Mouse (Mus musculus) adrenal gland, postnatal 14 days (tissue): ENCODE data around the gene Megf6. TPM values are rescaled to one million over a fixed set of nuclear protein-coding genes. Genes with fewer than 3 reads are reported as not detected.
A peak's percentile ranks its signal among the peaks of the same experiment; 100 is the strongest.

Experiments used
- DNase-seq: peaks from one replicate; pipeline ENCODE4 v3.0.0; 2021; ENCODE audit warnings: mixed read lengths
- total RNA-seq: library from RNA; stranded (reverse); gene quantifications from 2 replicates; pipeline ENCODE4 v1.2.3, GENCODE M21; 2021

Megf6 gene
- total RNA-seq, 1 experiment from 2014 or later = 8.3 TPM

GRCm38 (mm10) chr4:154159961-154160537 is 10.5 kb upstream of the Megf6 start:
- peak; percentile 72 for DNase-seq

GRCm38 (mm10) chr4:154160538-154161390 is 9.8 kb upstream of the Megf6 start, which contains the start of gene Tprgl:
Gene Tprgl, minus strand, starts transcription at chr4:154160666.
- peak; percentile 98 for DNase-seq

DNA sequence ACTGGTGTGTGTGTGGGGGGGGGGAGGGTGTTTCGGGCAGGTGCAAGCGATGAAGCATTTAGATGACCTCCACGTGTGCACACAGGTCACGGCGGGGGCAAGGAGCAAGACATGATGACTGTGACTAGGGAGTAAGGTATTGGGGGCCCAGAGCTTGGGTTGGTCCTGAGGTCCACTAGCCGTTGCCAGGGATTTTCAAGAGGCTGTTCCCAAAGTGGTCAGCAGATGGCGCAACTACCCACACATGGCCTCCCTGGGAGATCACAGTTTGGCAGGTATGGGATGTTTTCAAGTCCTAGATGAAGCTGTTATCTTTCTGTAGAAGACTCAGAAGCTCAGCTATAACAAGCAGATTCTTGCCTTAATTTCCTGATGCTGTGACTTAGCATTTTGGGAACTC is 7.2 kb upstream of the Megf6 start:
- DNase-seq = peak; percentile 80

- DNase-seq = peak; percentile 81
Measured at GRCm38 (mm10) chr4:154167053-154167452, 3.5 kb upstream of the Megf6 start.

- no peak for DNase-seq
Measured at GRCm38 (mm10) chr4:154170021-154170420, 509 bp upstream of the Megf6 start.

DNA sequence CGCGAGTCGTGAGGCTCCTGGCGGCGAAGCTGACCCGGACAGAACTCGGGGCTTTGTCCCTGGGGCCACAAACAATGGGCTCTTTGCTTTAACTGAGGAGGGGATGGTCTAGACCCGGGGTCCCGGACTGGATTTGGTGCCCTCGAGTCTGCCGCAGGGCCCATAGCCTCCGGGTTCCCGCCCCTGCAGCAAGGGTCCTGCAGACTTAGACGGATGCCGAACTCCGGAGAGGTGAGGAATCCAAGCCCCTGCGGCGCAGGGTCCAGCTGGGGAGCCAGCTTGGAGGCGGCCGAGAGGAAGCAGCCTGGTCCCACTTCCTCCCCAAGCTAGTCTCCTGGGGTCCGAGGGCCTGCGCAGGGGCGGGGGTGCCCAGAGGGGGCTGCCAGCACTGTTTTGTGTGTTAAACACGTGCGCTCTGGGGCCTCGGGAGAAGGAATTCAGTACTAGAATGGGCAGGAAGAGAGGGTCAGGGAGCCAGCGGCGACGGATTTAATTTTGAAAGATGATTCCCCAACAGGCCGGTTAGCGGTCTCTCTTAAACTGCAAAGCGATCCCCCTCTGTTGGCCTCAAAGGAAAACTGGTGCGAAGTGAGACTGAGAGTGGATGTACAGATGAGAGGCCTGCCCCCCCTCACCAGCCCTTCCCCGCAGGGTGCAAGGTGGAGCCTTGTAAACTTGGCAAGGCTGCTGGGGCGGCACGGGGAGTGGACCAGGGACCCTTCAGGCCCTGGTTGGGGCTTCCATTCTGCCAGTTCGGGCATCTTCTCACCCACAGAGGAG is 811 bp downstream of the Megf6 start:
- DNase-seq = no peak

DNA sequence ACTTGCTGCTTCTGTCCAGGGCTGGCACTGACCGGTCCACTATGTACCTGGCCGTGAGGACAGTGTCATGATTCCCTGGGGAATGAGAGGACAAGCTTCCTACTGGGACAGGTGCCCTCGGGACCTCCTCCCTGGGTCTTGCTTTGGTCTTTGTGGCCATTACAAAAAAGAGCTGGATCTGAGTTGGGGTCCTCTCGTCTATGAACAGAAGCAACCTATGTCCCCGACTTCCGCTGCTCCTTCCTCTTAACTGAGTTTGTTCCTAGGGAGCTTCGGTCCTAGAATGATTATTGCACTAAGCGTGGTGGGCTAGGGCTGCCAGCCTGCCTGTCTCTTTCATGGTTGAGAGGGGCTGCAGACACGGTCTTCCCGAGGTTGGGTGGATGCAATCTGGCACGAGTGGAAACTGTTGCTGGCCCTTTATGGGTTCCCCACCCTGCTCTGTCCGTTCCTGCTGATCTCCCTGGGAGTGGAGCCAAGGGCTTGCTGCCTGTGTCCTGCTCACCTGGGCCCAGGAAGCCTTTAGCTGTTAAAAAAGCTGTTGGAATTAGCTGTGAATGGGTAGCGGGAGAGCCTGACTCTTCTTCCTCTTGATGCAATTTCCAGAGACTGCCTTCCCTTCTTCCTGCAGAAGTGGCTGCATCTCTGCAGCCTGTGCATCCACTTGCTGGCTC is 1.5 kb downstream of the Megf6 start:
- no peak for DNase-seq

DNA sequence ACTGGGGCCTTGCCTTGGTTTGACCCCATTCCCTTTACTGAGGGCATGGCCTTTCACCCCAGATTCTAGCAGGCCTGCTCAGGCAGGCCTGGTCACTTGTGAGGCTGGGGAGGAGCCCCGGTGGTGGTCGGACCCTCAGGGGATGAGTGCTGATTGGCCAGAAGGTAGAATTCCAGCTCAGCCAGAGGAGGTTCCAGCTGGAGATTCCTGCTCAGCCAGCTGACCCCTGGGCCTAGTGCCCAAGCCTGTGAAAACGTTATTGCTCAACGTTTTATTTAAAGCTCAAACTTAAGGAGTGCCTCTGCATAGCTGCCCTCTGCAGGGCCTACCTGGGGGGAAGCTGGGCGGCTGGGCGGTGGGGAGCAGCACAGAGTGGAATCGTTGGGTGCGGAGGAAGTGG is 6.7 kb downstream of the Megf6 start:
- DNase-seq = peak; percentile 40

DNA sequence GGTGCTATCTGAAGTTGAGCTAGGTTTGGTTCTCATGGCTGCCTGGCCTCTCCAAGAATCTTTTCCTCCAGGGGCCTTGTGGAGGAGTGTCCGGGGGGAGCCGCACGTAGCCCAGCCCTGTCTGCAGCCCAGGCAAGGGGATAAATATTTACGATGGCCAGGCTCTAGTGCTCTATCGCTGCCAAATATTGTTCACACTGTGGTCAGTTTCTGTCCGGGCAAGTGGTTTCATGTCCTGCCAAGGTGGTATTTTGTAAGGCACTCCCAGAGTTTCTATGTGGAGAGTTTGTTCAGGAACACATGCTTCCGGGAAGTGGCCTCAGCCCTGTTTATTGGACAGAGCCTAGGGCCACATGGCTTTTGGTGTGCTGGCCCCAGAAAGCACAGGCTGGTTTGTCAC is 10.5 kb downstream of the Megf6 start:
- DNase-seq = no peak

- peak; percentile 32 for DNase-seq
Measured at GRCm38 (mm10) chr4:154183566-154183965, 13.0 kb downstream of the Megf6 start.

- DNase-seq = no peak
Measured at GRCm38 (mm10) chr4:154185001-154185400, 14.5 kb downstream of the Megf6 start.

DNA sequence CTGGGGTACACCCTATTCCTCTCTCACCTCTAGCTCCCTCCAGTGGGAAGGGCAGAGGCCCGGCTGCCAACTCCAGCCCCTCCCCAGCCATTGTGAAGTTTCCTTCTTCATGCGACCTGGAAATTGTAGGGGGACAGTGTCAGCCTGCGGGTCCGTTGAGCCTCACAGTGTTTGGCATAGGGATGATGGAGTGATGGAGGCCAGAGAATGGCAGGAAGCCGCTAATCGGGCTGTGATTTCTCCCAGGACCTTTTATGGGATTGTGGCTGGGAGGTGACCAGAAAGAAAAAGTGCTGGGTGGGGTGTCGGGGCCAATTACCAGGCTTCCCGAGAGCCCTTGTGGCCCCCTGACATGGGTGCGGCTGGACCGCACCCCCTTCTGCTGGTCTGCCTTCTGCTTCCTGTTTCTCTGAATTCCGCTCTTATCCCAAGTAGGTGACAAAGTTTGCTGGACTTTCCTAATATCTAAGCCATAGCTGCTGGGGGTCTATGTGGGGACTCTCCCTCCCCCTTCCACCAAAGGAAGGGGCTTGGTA is 15.5 kb downstream of the Megf6 start:
- no peak for DNase-seq

GRCm38 (mm10) chr4:154188948-154189347 is 18.4 kb downstream of the Megf6 start:
- DNase-seq = no peak

GRCm38 (mm10) chr4:154197961-154198360 is 27.4 kb downstream of the Megf6 start:
- DNase-seq = no peak

DNA sequence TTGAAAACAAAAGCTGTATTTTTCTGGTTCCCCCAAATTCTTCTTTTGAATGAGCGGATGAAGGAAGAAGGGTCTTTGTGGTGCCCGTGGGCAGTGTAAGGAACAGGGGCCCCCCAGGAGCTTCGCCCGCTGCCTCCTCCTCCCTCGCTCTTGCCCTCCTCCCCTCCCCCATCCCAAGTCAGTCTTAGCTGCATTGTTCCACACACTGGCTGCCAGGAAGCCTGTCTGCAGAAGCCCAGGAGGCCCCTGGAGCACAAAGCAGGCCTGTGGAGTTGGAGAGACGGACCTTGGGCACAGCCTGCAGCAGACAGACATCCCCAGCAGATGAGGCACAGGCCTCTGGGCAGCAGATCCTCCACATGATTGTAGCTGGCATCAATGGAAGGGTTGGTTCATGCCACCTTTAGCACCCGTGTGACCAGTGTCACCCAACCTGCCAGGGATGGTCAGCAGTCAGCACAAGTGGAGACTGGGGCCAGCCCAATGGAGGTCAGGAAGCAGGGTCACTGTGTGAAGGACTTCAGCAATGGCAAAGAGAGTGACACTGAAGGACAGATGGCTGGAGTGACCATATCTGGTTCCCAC is 27.9 kb downstream of the Megf6 start:
- no peak for DNase-seq

DNA sequence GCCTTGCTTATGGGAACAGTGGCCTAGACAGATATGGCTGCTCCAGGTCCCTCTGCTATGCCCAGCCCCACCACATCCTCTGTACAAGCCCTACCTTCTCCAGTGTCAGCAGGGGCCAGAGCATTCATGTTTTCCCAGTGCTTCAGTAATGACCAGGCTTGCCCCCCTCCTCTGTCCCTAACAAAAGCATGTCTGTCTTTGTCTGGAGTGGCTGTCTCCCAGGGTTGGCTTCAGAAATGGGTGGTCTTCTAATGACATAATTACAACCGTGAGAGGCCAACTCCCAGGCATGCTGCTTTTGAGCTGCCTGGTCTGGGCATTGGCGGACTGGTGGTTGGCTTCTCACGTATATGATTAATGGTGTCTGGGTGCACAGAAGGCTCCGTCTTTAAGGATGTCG is 31.0 kb downstream of the Megf6 start:
- DNase-seq = no peak

- no peak for DNase-seq
Measured at GRCm38 (mm10) chr4:154204532-154204931, 34.0 kb downstream of the Megf6 start.

GRCm38 (mm10) chr4:154205392-154205791 is 34.9 kb downstream of the Megf6 start:
- peak; percentile 77 for DNase-seq

- DNase-seq = peak; percentile 78
Measured at GRCm38 (mm10) chr4:154207261-154207660, 36.7 kb downstream of the Megf6 start.

DNA sequence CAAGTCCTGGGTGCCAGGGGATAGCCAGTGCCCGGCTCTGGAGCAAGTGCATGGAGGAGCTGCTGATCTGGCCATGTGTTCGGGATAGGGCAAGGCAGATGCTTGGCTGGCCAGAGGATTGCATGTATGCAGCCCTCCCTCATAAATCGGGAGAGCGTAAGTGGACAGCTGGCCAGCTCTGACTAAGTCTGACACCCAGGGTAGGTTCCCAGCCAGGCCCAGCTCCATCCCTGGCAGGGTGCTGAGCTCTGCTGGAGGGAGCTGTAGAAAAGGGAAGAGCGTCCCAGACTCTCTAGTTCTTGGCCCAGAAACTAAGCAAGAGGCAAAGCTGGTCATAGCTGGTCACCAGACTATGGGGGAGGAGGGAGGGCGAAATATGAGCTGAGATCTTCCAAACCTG is 38.5 kb downstream of the Megf6 start:
- no peak for DNase-seq

GRCm38 (mm10) chr4:154209825-154210224 is 39.3 kb downstream of the Megf6 start:
- no peak for DNase-seq

GRCm38 (mm10) chr4:154211459-154211858 is 40.9 kb downstream of the Megf6 start:
- DNase-seq = no peak
